Mouse (Mus musculus) A20 (cell line): ENCODE data around the gene Calm2.

Source experiments
- DNase-seq: peaks from one replicate; pipeline ENCODE4 v3.0.0-alpha.2; 2011; ENCODE audit warnings: low read depth, low spot score

The Calm2 gene

GRCm38 (mm10) chr17:87446767-87447611, at the start of gene Calm2:
Gene Calm2 (minus strand): TSS chr17:87446935.
- peak; percentile 99 for DNase-seq

- no peak for DNase-seq
These were observed 48.8 kb upstream of the Calm2 start for GRCm38 (mm10) chr17:87495504-87495903.

- no peak for DNase-seq
These were observed 47.6 kb upstream of the Calm2 start for GRCm38 (mm10) chr17:87494310-87494709.

GRCm38 (mm10) chr17:87492286-87492685, 45.6 kb upstream of the Calm2 start:
- no peak for DNase-seq

GRCm38 (mm10) chr17:87490295-87490694, 43.6 kb upstream of the Calm2 start:
- DNase-seq, result no peak

- no peak for DNase-seq
These were observed 39.0 kb upstream of the Calm2 start for GRCm38 (mm10) chr17:87485751-87486150.

- no peak for DNase-seq
These were observed 36.1 kb upstream of the Calm2 start for GRCm38 (mm10) chr17:87482867-87483266.

- no peak for DNase-seq
These were observed 31.8 kb upstream of the Calm2 start for GRCm38 (mm10) chr17:87478569-87478968.

- DNase-seq, result no peak
These were observed 30.9 kb upstream of the Calm2 start for GRCm38 (mm10) chr17:87477611-87478010.

GRCm38 (mm10) chr17:87475356-87475755, 28.6 kb upstream of the Calm2 start:
- DNase-seq, result no peak

GRCm38 (mm10) chr17:87474501-87474795, 27.7 kb upstream of the Calm2 start:
- DNase-seq, result no peak

- DNase-seq, result no peak
These were observed 27.2 kb upstream of the Calm2 start for GRCm38 (mm10) chr17:87473736-87474500.

- DNase-seq, result no peak
These were observed 26.7 kb upstream of the Calm2 start for GRCm38 (mm10) chr17:87473441-87473735.

GRCm38 (mm10) chr17:87472879-87473278, 26.1 kb upstream of the Calm2 start:
- DNase-seq, result no peak

- DNase-seq, result no peak
These were observed 24.9 kb upstream of the Calm2 start for GRCm38 (mm10) chr17:87471661-87472060.

- no peak for DNase-seq
These were observed 24.1 kb upstream of the Calm2 start for GRCm38 (mm10) chr17:87470797-87471196.

- DNase-seq, result no peak
These were observed 23.5 kb upstream of the Calm2 start for GRCm38 (mm10) chr17:87470282-87470681.

- DNase-seq, result no peak
These were observed 22.7 kb upstream of the Calm2 start for GRCm38 (mm10) chr17:87469428-87469827.

- DNase-seq, result no peak
These were observed 21.9 kb upstream of the Calm2 start for GRCm38 (mm10) chr17:87468616-87469015.

GRCm38 (mm10) chr17:87461499-87461896, 14.8 kb upstream of the Calm2 start:
- DNase-seq, result no peak

- DNase-seq, result no peak
These were observed 14.1 kb upstream of the Calm2 start for GRCm38 (mm10) chr17:87460669-87461498.
